Mouse (Mus musculus): Measurements from ENCODE around the gene Mrm2. TPM values are rescaled to one million over a fixed set of nuclear protein-coding genes. Genes with fewer than 3 reads are reported as not detected.

Gene Mrm2
- total and polyA plus RNA-seq, 3 experiments: 11.2 to 14.6 (median 13.6) TPM

DNA sequence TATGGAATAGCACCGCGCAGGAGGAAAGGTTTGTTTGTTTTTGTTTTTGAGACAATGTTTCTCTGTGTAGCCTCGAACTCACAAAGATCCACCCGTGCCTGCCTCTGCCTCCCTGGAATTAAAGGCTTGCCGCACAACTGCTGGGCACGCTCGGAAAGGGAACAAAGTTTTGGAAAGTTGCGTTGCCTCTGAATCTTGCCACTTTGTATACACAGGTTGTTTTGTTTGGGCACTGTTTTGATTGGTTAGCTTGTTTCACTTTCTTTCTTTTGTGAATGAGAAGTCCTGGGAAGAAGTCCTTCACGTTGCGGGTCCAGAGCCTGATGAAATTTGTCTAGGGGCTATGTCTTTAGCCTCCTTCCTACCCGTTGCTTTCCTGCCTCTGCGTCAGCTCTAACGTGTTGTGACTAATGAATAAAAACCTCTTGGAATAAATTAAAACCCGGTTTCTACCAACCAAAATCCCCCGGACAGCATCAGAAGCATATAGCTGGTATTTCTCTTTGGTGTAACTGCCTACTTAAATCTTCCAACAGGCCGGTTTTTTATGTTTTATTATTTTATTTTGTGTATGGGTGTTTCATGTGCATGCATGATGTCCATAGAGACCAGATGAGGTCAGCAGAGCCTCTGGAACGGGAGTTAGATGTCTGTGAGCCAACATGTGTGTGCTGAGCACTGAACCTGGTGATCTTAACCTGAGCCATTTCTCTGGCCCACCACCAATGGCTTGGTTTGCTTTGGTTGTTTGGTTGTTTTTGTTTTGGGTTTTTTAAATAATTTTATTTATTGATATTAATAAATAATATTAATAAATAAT lies 9.7 kb downstream of the Mrm2 start:
- Histone ChIP-seq H3K36me3 (replicated peaks in 1 of 2; ENCODE audit: control insufficient read depth in 1 of 2, insufficient read depth in 1 of 2, low read length in 1 of 2) (peaks cover 3 to 39% of the 10 kb centered on the region in 2 experiments), H3K9ac (ENCODE audit: insufficient read depth, low read depth) (peak overlapping the region; percentile 85), H3K27me3 (replicated peaks) (no peaks in the 10 kb centered on the region), H3K79me2 (replicated peaks; ENCODE audit: control insufficient read depth, extremely low read depth, insufficient read depth, poor library complexity, severe bottlenecking) (peaks cover 6% of the 10 kb centered on the region), H3K4me3 (replicated peaks in 1 of 3; ENCODE audit: low read depth in 2 of 3, low read length in 2 of 3, poor library complexity in 1 of 3) (peak overlapping the region; percentile 61 to 98 (median 78)), H3K9me3 (replicated peaks; ENCODE audit: low read length) (no peaks in the 10 kb centered on the region), H3K4me1 (ENCODE audit: control insufficient read depth in 1 of 2, insufficient read depth in 2 of 2) (peaks cover 4 to 30% of the 10 kb centered on the region in 2 experiments; a peak in 3 of 4 replicates), H3K4me2 (ENCODE audit: insufficient read depth, low read depth, poor library complexity, severe bottlenecking) (peak overlapping the region; percentile 25; the same call in 1 of the 2 replicates), H3K27ac (ENCODE audit: insufficient read depth, low read depth) (peak overlapping the region; percentile 14; the same call in 1 of the 2 replicates)
- dilution Hi-C loops (cut with MboI; ENCODE audit: extremely low pct_ligation_motif_present, extremely low pct_unique_long_range_greater_than_20kb, low sequenced_read_pairs) (no loop called here), in situ Hi-C loops (cut with MboI; ENCODE audit: low pct_ligation_motif_present, low pct_unique_long_range_greater_than_20kb, low sequenced_read_pairs) (no loop called here)
- DNase-seq (ENCODE audit: extremely low read depth): peak; percentile 52
- TF ChIP-seq CHD1 (IDR thresholded peaks at IDR 0.05; ENCODE audit: low read depth, low read length) (0 out of 2 replicates have a peak, but pooled peaks have one; percentile 73), UBTF (IDR thresholded peaks at IDR 0.05; ENCODE audit: low read depth, low read length) (no peak), JUN (IDR thresholded peaks at IDR 0.05; ENCODE audit: insufficient read depth, low read depth, low read length) (no peak), SIN3A (IDR thresholded peaks at IDR 0.05; ENCODE audit: low read length) (peak; percentile 84), CHD2 (IDR thresholded peaks at IDR 0.05; ENCODE audit: low read length) (no peak), MAZ (IDR thresholded peaks at IDR 0.05; ENCODE audit: low read depth, low read length) (0 out of 2 replicates have a peak, but pooled peaks have one; percentile 16), MXI1 (IDR thresholded peaks at IDR 0.05; ENCODE audit: low read depth, low read length) (peak; percentile 13), RAD21 (IDR thresholded peaks at IDR 0.05; ENCODE audit: low read depth, low read length) (peak; percentile 33), CTCF (conservative IDR thresholded peaks at IDR 0.05 in 1 of 2, IDR thresholded peaks at IDR 0.05 in 1 of 2; ENCODE audit: low read depth in 2 of 2, low read length in 2 of 2) (peak in 1 of 2 experiments; percentile 52; a peak in 2 of 4 replicates), POLR2AphosphoS2 (IDR thresholded peaks at IDR 0.05; ENCODE audit: low read depth, low read length) (0 out of 2 replicates have a peak, but pooled peaks have one; percentile 6), SMC3 (IDR thresholded peaks at IDR 0.05; ENCODE audit: low read depth, low read length) (peak; percentile 15; the same call in 1 of the 2 replicates), MAFK (IDR thresholded peaks at IDR 0.05; ENCODE audit: insufficient replicate concordance, low read length) (no peak; the same call in 1 of the 2 replicates), BHLHE40 (IDR thresholded peaks at IDR 0.05; ENCODE audit: low read depth, low read length) (0 out of 2 replicates have a peak, but pooled peaks have one; percentile 11)

DNA sequence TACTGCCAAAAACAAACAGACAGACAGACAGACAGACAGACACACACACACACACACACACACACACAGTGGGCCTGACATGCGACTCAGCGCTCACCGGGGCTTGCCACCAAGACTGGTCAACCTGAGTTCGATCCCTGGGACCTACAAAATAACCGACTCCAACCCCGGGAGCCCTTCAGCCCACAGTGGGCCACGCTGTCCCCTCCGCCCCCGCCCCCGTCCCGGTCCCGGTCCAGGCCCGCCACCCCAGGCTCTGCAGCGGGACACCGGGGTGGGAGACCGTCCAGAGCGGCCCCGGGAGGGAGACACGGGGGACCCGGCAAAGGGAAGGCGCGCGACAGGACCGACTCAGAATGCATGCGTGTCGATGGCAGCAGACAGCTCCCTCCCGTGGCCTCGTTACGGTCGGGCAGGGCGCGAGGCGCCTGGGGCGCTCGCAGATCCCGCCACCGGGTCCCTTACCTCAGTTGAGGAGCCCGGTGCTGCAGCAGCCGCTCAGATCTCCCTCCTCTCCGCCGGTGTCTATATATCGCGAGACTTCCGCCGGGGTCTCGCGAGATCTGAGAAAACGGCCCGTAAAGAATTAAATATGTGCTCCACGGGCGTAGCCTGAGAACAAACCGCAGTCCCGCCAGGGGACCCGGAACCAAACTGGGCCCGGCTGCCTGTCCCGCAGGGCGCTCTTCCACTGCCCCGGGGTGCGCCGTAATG lies 10.5 kb downstream of the Mrm2 start, which contains the start of the genes Mad1l1 and Nudt1:
TSS of gene Mad1l1 (minus strand) at position 511 of the 714 bp plus-strand sequence.
TSS of gene Nudt1 (plus strand) at position 615 of the 714 bp plus-strand sequence.
- H3K9ac ChIP-seq (ENCODE audit: insufficient read depth, low read depth): peak within 1 kb of the TSS; percentile 97
- H3K4me3 ChIP-seq (replicated peaks in 1 of 3; ENCODE audit: low read depth in 2 of 3, low read length in 2 of 3, poor library complexity in 1 of 3): peak within 1 kb of the TSS; percentile 78 to 98 (median 90)
- H3K36me3 ChIP-seq (replicated peaks in 1 of 2; ENCODE audit: control insufficient read depth in 1 of 2, insufficient read depth in 1 of 2, low read length in 1 of 2): peaks cover 0 to 41% of the 10 kb centered on the region in 2 experiments
- in situ Hi-C loops (cut with MboI; ENCODE audit: low pct_ligation_motif_present, low pct_unique_long_range_greater_than_20kb, low sequenced_read_pairs) (no loop called here), dilution Hi-C loops (cut with MboI; ENCODE audit: extremely low pct_ligation_motif_present, extremely low pct_unique_long_range_greater_than_20kb, low sequenced_read_pairs) (no loop called here)
- peak within 1 kb of the TSS; percentile 57 for H3K4me2 ChIP-seq (ENCODE audit: insufficient read depth, low read depth, poor library complexity, severe bottlenecking)
- H3K27ac ChIP-seq (ENCODE audit: insufficient read depth, low read depth): peak within 1 kb of the TSS; percentile 14; the same call in 1 of the 2 replicates
- peak; percentile 98 for DNase-seq (ENCODE audit: extremely low read depth)
- no peaks in the 10 kb centered on the region for H3K27me3 ChIP-seq (replicated peaks)
- H3K9me3 ChIP-seq (replicated peaks; ENCODE audit: low read length): no peaks in the 10 kb centered on the region
- H3K79me2 ChIP-seq (replicated peaks; ENCODE audit: control insufficient read depth, extremely low read depth, insufficient read depth, poor library complexity, severe bottlenecking): peaks cover 6% of the 10 kb centered on the region
- H3K4me1 ChIP-seq (ENCODE audit: control insufficient read depth in 1 of 2, insufficient read depth in 2 of 2): peaks cover 4 to 30% of the 10 kb centered on the region in 2 experiments; a peak in 3 of 4 replicates
- TF ChIP-seq GABPA (IDR thresholded peaks at IDR 0.05; ENCODE audit: insufficient replicate concordance, low read depth, low read length) (no peak), TCF12 (IDR thresholded peaks at IDR 0.05; ENCODE audit: low read depth, low read length) (peak; percentile 90), SMC3 (IDR thresholded peaks at IDR 0.05; ENCODE audit: low read depth, low read length) (no peak), MAFK (IDR thresholded peaks at IDR 0.05; ENCODE audit: insufficient replicate concordance, low read length) (no peak), ELF1 (IDR thresholded peaks at IDR 0.05; ENCODE audit: low read depth, low read length) (peak; percentile 88), CHD2 (IDR thresholded peaks at IDR 0.05; ENCODE audit: low read length) (peak; percentile 100), CHD1 (IDR thresholded peaks at IDR 0.05; ENCODE audit: low read depth, low read length) (no peak), PAX5 (IDR thresholded peaks at IDR 0.05; ENCODE audit: low read length) (no peak), TBP (conservative IDR thresholded peaks at IDR 0.05; ENCODE audit: low read depth, low read length) (peak; percentile 93), E2F4 (IDR thresholded peaks at IDR 0.05; ENCODE audit: insufficient replicate concordance, low read depth, low read length) (no peak), ZKSCAN1 (IDR thresholded peaks at IDR 0.05; ENCODE audit: borderline replicate concordance, low read depth, low read length) (no peak), USF1 (IDR thresholded peaks at IDR 0.05; ENCODE audit: low read depth, low read length) (no peak), MAX (IDR thresholded peaks at IDR 0.05; ENCODE audit: low read length) (0 out of 2 replicates have a peak, but pooled peaks have one; percentile 30), NRF1 (IDR thresholded peaks at IDR 0.05; ENCODE audit: low read depth, low read length) (no peak), RAD21 (IDR thresholded peaks at IDR 0.05; ENCODE audit: low read depth, low read length) (no peak), EP300 (IDR thresholded peaks at IDR 0.05; ENCODE audit: low read length) (no peak), ZC3H11A (IDR thresholded peaks at IDR 0.05; ENCODE audit: low read depth, low read length) (no peak), ZNF384 (IDR thresholded peaks at IDR 0.05; ENCODE audit: low read depth, low read length) (no peak), HCFC1 (IDR thresholded peaks at IDR 0.05; ENCODE audit: low read depth, low read length) (peak; percentile 75), UBTF (IDR thresholded peaks at IDR 0.05; ENCODE audit: low read depth, low read length) (peak; percentile 59; the same call in 1 of the 2 replicates), SIN3A (IDR thresholded peaks at IDR 0.05; ENCODE audit: low read length) (0 out of 2 replicates have a peak, but pooled peaks have one; percentile 12)
